Mouse (Mus musculus): ENCODE results near the gene Cdr2l. TPM values are rescaled to one million over a fixed set of nuclear protein-coding genes. Genes with fewer than 3 reads are reported as not detected.

Cdr2l gene
- polyA plus RNA-seq, 1 experiment = 0.01 TPM

DNA sequence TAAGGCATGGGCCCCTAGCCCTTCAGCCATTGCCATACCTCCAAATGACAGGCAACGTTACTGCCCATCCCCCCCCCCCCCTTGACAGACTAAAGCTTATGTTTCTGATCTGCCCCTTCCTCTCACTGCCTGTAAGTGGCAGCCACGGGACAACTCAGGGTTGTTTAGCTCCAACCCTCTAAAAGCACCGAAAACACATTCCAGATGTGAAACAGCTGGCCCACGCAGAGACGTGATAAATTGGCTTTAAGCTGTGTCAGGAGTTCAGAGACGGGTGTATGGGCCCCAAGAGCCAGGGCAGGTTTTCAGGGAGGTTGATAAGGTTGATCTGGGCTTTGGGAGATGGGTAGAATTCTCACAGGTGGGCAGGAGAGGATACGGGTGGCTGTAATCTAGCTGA, 36.2 kb upstream of the Cdr2l start:
- no peak for TF ChIP-seq GATA1 (IDR thresholded peaks at IDR 0.05; ENCODE audit: low read length)
- no peak for TF ChIP-seq TAL1 (IDR thresholded peaks at IDR 0.05; ENCODE audit: low read length)
- peaks cover 31% of the 10 kb centered on the region for H3K27me3 ChIP-seq (ENCODE audit: control insufficient read depth)
- no peaks in the 10 kb centered on the region for H3K9me3 ChIP-seq (ENCODE audit: control insufficient read depth, low read length)
- peaks cover 21% of the 10 kb centered on the region for H3K4me1 ChIP-seq (ENCODE audit: control insufficient read depth)
- H3K4me3 ChIP-seq (replicated peaks) = no peak overlapping the region
- no peaks in the 10 kb centered on the region for H3K36me3 ChIP-seq (ENCODE audit: control insufficient read depth)

GRCm38 (mm10) chr11:115348681-115349248, 33.0 kb upstream of the Cdr2l start:
- TF ChIP-seq GATA1 (IDR thresholded peaks at IDR 0.05; ENCODE audit: low read length) (no peak), TAL1 (IDR thresholded peaks at IDR 0.05; ENCODE audit: low read length) (no peak)
- H3K27me3 ChIP-seq (ENCODE audit: control insufficient read depth) = peaks cover 35% of the 10 kb centered on the region

DNA sequence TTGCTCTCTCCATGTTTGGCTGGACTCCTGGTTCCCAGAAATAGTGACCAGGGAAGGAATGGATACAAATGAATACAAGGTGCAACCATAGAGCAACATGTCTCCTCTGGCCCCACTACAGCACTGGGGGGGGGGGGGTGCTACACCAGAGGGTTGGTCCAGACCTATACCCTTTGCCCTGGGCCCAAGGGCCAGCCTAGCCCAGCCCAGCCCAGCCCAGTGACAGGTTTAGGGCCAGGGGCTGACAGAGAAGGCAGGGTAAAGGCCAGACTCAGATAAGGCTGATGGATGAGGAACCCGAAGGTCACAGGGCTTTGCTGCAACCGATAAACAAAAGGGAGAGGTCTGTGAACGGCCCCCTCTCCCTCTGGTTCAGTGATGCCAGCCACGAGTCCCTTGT, 31.7 kb upstream of the Cdr2l start:
- no peaks in the 10 kb centered on the region for H3K9me3 ChIP-seq (ENCODE audit: control insufficient read depth, low read length)
- no peak overlapping the region for H3K4me3 ChIP-seq (replicated peaks)
- TF ChIP-seq TAL1 (IDR thresholded peaks at IDR 0.05; ENCODE audit: low read length) = no peak
- TF ChIP-seq GATA1 (IDR thresholded peaks at IDR 0.05; ENCODE audit: low read length) = no peak
- H3K4me1 ChIP-seq (ENCODE audit: control insufficient read depth) = peaks cover 19% of the 10 kb centered on the region
- peaks cover 25% of the 10 kb centered on the region for H3K27me3 ChIP-seq (ENCODE audit: control insufficient read depth)
- H3K36me3 ChIP-seq (ENCODE audit: control insufficient read depth) = no peaks in the 10 kb centered on the region

More at GRCm38 (mm10) chr11:115348681-115349248, 33.0 kb upstream of the Cdr2l start:
- Histone ChIP-seq H3K9me3 (ENCODE audit: control insufficient read depth, low read length) (no peaks in the 10 kb centered on the region), H3K4me3 (replicated peaks) (no peak overlapping the region), H3K36me3 (ENCODE audit: control insufficient read depth) (no peaks in the 10 kb centered on the region), H3K4me1 (ENCODE audit: control insufficient read depth) (peaks cover 21% of the 10 kb centered on the region)

- no peak for TF ChIP-seq GATA1 (IDR thresholded peaks at IDR 0.05; ENCODE audit: low read length)
- no peak for TF ChIP-seq TAL1 (IDR thresholded peaks at IDR 0.05; ENCODE audit: low read length)
- H3K4me3 ChIP-seq (replicated peaks) = no peak overlapping the region
- no peaks in the 10 kb centered on the region for H3K9me3 ChIP-seq (ENCODE audit: control insufficient read depth, low read length)
- peaks cover 9% of the 10 kb centered on the region for H3K4me1 ChIP-seq (ENCODE audit: control insufficient read depth)
- no peaks in the 10 kb centered on the region for H3K36me3 ChIP-seq (ENCODE audit: control insufficient read depth)
- peaks cover 23% of the 10 kb centered on the region for H3K27me3 ChIP-seq (ENCODE audit: control insufficient read depth)
These were observed 28.3 kb upstream of the Cdr2l start for GRCm38 (mm10) chr11:115353375-115353774.

DNA sequence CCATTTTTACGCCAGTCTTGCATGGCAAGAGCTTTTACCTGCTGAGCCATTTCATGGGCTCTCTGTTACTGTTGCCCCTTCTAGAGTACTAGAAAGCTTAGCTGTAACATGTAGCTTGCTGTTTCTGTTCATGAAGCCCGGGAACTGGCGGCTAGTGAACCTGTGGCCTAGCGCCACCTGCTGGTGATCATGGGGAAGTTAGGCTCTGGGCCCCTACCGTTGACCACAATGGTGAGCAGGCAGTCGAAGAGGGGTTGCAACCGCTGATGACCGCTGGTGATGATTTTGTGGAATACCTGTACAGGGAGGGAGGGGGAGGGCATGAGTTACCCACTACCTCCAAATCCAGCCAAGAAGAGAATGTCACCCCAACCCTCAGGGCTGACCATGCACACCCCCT, 27.5 kb upstream of the Cdr2l start:
- TF ChIP-seq TAL1 (IDR thresholded peaks at IDR 0.05; ENCODE audit: low read length) = no peak
- TF ChIP-seq GATA1 (IDR thresholded peaks at IDR 0.05; ENCODE audit: low read length) = no peak
- Histone ChIP-seq H3K4me1 (ENCODE audit: control insufficient read depth) (peaks cover 3% of the 10 kb centered on the region), H3K4me3 (replicated peaks) (no peak overlapping the region), H3K27me3 (ENCODE audit: control insufficient read depth) (peaks cover 20% of the 10 kb centered on the region), H3K9me3 (ENCODE audit: control insufficient read depth, low read length) (no peaks in the 10 kb centered on the region), H3K36me3 (ENCODE audit: control insufficient read depth) (no peaks in the 10 kb centered on the region)

GRCm38 (mm10) chr11:115358468-115358867, 23.2 kb upstream of the Cdr2l start:
- Histone ChIP-seq H3K4me3 (replicated peaks) (no peak overlapping the region), H3K9me3 (ENCODE audit: control insufficient read depth, low read length) (no peaks in the 10 kb centered on the region), H3K27me3 (ENCODE audit: control insufficient read depth) (peaks cover 8% of the 10 kb centered on the region; the same call in 1 of the 2 replicates), H3K36me3 (ENCODE audit: control insufficient read depth) (no peaks in the 10 kb centered on the region), H3K4me1 (ENCODE audit: control insufficient read depth) (peaks cover 2% of the 10 kb centered on the region; the same call in 1 of the 2 replicates)
- TF ChIP-seq TAL1 (IDR thresholded peaks at IDR 0.05; ENCODE audit: low read length) (no peak), GATA1 (IDR thresholded peaks at IDR 0.05; ENCODE audit: low read length) (no peak)

DNA sequence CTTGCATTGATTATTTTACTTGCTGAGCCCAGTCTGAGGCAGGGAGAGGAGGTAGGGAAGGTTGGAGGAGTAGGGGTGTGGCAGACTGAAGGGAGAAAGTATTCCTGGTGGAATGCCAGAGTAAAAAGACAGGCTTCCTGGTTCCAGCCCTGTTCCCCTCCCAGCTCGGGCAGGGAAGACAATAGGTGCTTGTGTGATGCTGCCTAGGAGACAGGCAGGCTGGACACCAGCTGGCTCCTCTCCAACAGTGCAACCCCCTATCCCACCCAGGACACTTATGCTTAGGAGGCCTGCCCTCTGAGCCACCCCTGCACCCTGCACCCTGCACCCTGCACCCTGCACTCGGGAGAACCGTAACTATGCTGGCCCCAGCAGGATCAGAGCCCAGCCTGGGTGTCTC, 22.4 kb upstream of the Cdr2l start:
- Histone ChIP-seq H3K4me1 (ENCODE audit: control insufficient read depth) (peaks cover 2% of the 10 kb centered on the region; the same call in 1 of the 2 replicates), H3K36me3 (ENCODE audit: control insufficient read depth) (no peaks in the 10 kb centered on the region), H3K9me3 (ENCODE audit: control insufficient read depth, low read length) (no peaks in the 10 kb centered on the region), H3K4me3 (replicated peaks) (no peak overlapping the region), H3K27me3 (ENCODE audit: control insufficient read depth) (peaks cover 15% of the 10 kb centered on the region)
- TF ChIP-seq TAL1 (IDR thresholded peaks at IDR 0.05; ENCODE audit: low read length) (no peak), GATA1 (IDR thresholded peaks at IDR 0.05; ENCODE audit: low read length) (no peak)

GRCm38 (mm10) chr11:115359726-115360125, 22.0 kb upstream of the Cdr2l start:
- H3K27me3 ChIP-seq (ENCODE audit: control insufficient read depth) = peaks cover 14% of the 10 kb centered on the region
- H3K4me1 ChIP-seq (ENCODE audit: control insufficient read depth) = peaks cover 2% of the 10 kb centered on the region; the same call in 1 of the 2 replicates
- H3K36me3 ChIP-seq (ENCODE audit: control insufficient read depth) = no peaks in the 10 kb centered on the region
- H3K9me3 ChIP-seq (ENCODE audit: control insufficient read depth, low read length) = no peaks in the 10 kb centered on the region
- H3K4me3 ChIP-seq (replicated peaks) = no peak overlapping the region
- TF ChIP-seq TAL1 (IDR thresholded peaks at IDR 0.05; ENCODE audit: low read length) (no peak), GATA1 (IDR thresholded peaks at IDR 0.05; ENCODE audit: low read length) (no peak)

DNA sequence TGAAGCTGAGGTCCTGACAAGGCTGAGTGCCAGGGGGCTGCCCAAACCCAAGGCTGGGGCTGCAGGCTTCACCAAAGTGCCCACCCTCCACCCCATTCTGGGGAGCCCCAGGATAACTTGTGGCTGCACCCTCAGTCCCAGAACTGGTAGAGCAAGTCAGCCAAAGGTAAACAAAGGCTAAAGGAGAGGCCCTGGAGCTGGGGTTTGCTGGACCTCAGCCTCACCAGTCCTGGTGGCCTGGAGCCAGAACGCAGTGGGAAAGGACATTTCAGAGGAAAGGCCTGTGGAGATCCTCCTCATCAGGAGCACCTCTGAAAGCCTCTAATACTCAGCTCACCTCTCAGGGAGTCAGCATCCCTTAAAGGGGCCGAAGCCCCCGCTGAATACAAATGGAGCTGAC, 17.6 kb upstream of the Cdr2l start:
- H3K36me3 ChIP-seq (ENCODE audit: control insufficient read depth) = no peaks in the 10 kb centered on the region
- TF ChIP-seq TAL1 (IDR thresholded peaks at IDR 0.05; ENCODE audit: low read length) (no peak), GATA1 (IDR thresholded peaks at IDR 0.05; ENCODE audit: low read length) (no peak)
- no peak overlapping the region for H3K4me3 ChIP-seq (replicated peaks)
- no peaks in the 10 kb centered on the region for H3K9me3 ChIP-seq (ENCODE audit: control insufficient read depth, low read length)
- peaks cover 48% of the 10 kb centered on the region for H3K27me3 ChIP-seq (ENCODE audit: control insufficient read depth)
- peaks cover 10% of the 10 kb centered on the region for H3K4me1 ChIP-seq (ENCODE audit: control insufficient read depth)
